Mouse (Mus musculus) c-Kit-negative CD71-positive TER-119-positive erythroid progenitor cells, embryonic 14.5 days (primary cell): ENCODE measurements around the gene Ptpn4.

Experiments
- DNase-seq: peaks from one replicate; pipeline ENCODE4 v3.0.0-alpha.2; 2013; ENCODE audit warnings: low read depth, low spot score

Ptpn4 gene

DNA sequence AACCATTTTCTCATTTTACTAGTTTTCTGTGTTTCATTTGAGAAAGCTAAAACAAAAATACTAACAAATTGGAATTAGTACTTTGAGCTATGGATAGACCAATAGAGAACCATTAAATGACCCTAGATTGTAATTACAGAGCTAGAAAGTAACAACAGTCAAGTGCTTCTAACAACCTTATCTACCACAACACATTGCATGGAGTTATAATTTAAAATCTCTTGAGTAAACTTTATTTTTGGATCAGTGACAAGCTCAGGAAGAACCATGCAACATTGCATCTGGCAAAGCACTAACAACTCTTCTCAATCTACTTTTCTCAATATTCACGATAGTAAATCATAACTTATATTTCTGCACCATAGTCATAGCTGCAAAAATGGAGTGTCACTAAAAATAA is 29.7 kb downstream of the Ptpn4 start:
- no peak for DNase-seq

GRCm38 (mm10) chr1:119805984-119806383 is 31.4 kb downstream of the Ptpn4 start:
- no peak for DNase-seq

DNA sequence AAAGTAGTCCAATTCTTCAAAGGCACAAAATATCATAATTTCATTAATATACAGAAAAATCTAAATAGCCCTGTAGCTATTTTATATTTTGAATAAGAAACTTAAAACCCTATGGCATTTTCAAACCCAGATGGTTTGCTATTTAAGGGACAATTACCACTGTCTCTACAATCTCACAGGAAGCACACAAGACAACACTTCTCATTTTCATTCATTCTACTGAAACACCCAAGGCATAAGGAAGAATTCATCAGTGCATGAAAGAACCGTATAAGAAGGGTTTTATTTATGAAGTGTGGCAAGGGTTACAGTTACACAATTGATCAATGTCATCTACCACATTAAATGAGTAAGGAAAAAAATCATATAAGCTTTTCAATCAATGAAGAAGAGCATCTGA is 32.8 kb downstream of the Ptpn4 start:
- DNase-seq = no peak

DNA sequence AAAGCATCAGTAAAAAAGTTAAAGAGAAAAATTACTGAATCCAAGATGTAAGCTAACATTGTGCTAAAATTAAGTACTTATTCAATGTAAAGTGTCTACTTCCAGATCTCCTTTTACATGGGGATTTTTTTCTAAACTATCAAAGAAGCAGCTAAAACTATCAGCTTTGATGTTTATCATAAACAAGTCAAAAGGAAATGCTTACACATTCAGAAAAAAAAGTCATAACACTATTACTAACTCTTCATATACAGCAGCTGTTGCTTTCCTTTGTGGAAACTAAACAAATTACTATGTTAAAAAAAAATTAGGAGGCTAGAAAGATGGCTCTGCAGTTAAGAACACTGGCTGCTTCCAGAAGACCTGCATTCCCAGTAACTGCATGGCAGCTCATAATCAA is 42.2 kb downstream of the Ptpn4 start:
- no peak for DNase-seq

DNA sequence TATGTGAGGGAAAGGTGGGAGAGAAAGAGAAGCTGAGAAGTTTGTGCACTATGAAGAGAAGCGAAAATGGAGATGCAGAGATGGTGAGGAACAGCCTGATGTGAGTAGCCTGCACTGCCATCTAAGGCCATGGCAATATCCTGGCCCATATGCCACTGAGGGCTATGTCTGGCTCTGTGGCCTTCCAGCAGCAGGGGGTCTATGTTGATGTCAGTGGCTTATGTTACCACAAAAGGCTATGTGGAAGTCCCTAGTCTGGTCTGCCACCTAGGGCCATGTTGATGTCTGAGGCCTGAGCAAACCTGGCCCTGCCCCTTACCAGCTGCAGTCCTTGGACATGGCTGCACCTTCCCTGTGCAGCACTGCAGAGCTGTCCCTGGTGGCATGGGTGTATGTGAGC is 43.1 kb downstream of the Ptpn4 start:
- no peak for DNase-seq

- no peak for DNase-seq
Measured at GRCm38 (mm10) chr1:119790616-119791015, 46.8 kb downstream of the Ptpn4 start.

GRCm38 (mm10) chr1:119775915-119776314 is 61.5 kb downstream of the Ptpn4 start:
- DNase-seq = no peak

DNA sequence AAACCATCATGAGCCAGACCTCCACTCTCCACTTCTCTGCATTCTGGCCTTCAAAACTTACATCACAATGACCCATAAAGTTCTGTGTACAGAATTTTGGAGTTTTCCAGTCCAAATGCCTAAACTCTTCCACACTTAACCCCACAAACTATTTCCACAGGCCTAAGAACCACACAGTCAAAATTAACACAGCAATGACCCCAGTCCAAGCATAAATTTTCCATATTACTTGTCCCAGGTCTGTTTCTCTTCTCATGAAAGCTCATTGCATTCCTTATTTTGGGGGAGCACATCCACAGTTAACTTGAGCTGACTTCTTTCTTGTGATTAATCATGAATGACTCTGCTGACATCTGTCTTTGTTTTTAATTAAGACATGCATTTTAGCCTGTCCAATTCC is 101.7 kb downstream of the Ptpn4 start:
- no peak for DNase-seq

DNA sequence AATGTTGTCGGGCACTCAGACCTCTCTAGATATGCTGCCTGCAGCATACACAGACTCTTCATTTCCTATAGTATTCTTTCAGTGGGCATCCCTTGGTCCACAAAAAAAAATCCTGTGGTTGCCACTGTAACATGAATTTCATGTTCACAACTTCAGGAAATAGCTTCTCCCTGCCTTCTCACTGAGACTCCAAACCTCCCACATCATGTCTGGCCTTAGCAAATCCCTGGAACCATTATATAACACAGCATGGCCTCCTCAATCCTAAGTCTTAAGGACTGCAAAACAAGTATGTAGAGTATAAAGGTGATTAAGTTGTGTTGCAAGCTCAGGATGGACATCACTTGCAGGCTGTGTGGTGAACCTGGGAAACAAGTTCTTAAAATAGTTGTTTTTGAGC is 102.6 kb downstream of the Ptpn4 start:
- no peak for DNase-seq

- no peak for DNase-seq
Measured at GRCm38 (mm10) chr1:119731166-119731565, 106.2 kb downstream of the Ptpn4 start.

DNA sequence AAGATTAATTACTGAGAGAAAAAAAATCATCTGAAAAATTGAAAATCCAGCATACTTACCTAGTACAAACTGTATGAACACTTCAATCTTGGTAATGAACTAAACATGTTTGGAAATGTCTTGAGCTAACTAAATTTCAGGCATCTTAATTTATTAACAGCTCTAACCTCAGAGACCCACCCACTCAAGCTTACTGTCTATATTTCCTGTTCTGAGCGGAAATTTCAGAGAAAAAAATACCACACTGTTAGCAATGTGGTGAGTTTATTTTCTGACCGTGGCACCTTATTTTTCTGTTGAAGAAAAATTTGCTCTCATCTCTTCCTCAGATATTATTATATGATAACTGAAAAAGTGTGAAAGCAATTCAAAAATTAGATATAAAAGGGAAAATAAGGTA is 124.4 kb downstream of the Ptpn4 start:
- no peak for DNase-seq

GRCm38 (mm10) chr1:119706471-119707217 is 130.8 kb downstream of the Ptpn4 start:
- DNase-seq = no peak

DNA sequence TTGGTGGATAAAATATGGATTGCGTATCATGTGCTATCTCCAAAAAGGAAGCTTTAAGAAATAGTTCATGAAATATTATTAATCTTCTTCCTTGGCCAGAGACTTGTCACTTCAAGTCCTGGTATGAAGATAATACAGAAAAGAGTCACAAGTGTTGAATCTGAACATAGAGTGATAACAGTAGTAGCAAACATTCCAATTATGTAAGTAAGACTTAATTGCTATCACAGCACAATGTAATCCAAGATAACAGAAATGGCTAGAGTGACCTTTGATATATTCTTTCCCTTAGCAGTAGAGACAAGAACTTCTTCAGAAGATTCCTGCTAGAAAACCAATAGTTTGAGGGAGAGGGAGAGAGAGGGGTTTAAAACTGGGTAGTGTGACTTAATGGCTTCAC is 140.6 kb downstream of the Ptpn4 start:
- DNase-seq = no peak

GRCm38 (mm10) chr1:119685773-119686558 is 151.4 kb downstream of the Ptpn4 start:
- no peak for DNase-seq

- no peak for DNase-seq
Measured at GRCm38 (mm10) chr1:119681663-119682213, 155.7 kb downstream of the Ptpn4 start.

GRCm38 (mm10) chr1:119674984-119675383 is 162.4 kb downstream of the Ptpn4 start:
- no peak for DNase-seq

DNA sequence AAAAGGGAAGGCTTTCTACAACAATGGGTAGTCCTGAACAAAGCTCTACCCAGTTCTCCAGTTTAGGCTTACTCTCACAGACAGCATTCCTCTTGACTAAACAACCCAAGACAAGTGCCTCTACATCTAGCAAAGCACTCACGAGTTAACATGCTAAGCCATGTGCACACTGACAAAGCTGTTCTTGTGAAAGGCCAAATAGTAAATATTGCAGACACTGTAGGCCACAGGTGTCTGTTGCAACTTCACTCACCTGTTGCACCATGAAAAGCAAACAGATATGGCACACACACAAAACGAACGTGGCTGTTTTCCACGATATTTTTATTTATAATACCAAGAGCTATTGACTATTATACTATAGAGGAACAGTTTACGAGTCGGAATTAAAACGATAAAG is 170.5 kb downstream of the Ptpn4 start:
- no peak for DNase-seq

GRCm38 (mm10) chr1:119654307-119654706 is 183.1 kb downstream of the Ptpn4 start:
- no peak for DNase-seq

DNA sequence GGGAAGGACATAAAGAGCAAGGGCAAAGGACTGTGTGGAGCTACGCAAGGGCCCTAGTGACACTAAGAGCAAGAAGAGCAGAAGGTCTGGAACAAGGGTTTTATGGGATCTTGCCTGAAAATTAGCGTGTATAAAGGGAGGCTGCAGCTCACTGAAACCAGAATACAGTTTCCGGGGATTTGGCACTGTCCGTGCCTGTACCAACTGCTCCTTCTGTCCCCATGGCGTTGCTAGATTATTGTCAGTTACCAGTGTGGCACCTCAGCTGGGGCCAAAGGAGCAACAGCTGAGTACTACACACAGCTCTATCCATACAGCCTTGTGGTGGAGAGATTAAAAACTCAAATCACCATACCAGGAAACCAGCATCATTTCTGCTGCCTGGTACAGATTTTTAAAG is 187.0 kb downstream of the Ptpn4 start:
- DNase-seq = no peak

GRCm38 (mm10) chr1:119649627-119650026 is 187.8 kb downstream of the Ptpn4 start:
- DNase-seq = no peak

- peak; percentile 48 for DNase-seq
Measured at GRCm38 (mm10) chr1:119648205-119649111, 189.0 kb downstream of the Ptpn4 start, which contains the start of gene Epb41l5. Gene Epb41l5 (minus strand): TSS chr1:119649000.

DNA sequence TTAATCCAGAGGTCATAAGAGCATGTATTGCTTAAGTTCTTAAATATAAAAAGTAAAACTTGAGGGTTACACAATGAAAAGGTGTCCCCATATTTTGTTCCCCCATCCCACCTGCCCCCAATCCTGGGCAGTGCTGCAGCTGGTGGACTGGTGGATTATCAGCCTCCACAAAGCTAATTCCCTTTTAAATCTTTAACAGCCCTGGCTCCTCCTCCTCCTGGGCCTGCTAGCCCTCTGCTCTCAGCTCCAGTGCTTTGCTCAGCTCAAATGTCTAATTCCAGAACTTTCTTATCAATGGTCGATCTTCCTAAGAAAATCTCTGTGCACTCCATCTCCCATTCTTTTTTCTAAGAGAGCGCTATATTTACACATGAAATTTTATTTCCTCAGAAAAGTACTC is 191.1 kb downstream of the Ptpn4 start:
- DNase-seq = no peak
